Mouse (Mus musculus) thymus, postnatal 0 days (tissue): Measurements from ENCODE around the gene Rflnb. TPM values are rescaled to one million over a fixed set of nuclear protein-coding genes. Genes with fewer than 3 reads are reported as not detected.

ENCODE experiments used
- DNase-seq: peaks from one replicate; pipeline ENCODE4 v3.0.0-alpha.2; 2015; ENCODE audit warnings: low spot score
- polyA plus RNA-seq: library from polyadenylated mRNA; unstranded; fragments of >200 nt; fragmentation: Nextera tagmentation; extraction: Ambion mirVana; gene quantifications from 2 replicates; pipeline ENCODE4 v1.2.1, GENCODE M21; 2015

The Rflnb gene
- polyA plus RNA-seq, 1 experiment from 2014 or later = 13.2 TPM

GRCm38 (mm10) chr11:75990965-75991835 is 36.4 kb downstream of the Rflnb start:
- no peak for DNase-seq

- no peak for DNase-seq
Measured at GRCm38 (mm10) chr11:75985948-75986347, 41.6 kb downstream of the Rflnb start.

GRCm38 (mm10) chr11:75984581-75984980 is 43.0 kb downstream of the Rflnb start:
- DNase-seq = no peak

GRCm38 (mm10) chr11:75983194-75983593 is 44.4 kb downstream of the Rflnb start:
- peak; percentile 73 for DNase-seq

GRCm38 (mm10) chr11:75980413-75980812 is 47.2 kb downstream of the Rflnb start:
- DNase-seq = peak; percentile 63

GRCm38 (mm10) chr11:75978051-75978450 is 49.5 kb downstream of the Rflnb start:
- DNase-seq = peak; percentile 84

- peak; percentile 92 for DNase-seq
Measured at GRCm38 (mm10) chr11:75976748-75977147, 50.8 kb downstream of the Rflnb start.

- no peak for DNase-seq
Measured at GRCm38 (mm10) chr11:75973988-75974387, 53.6 kb downstream of the Rflnb start.

GRCm38 (mm10) chr11:75972916-75973567 is 54.5 kb downstream of the Rflnb start:
- peak; percentile 18 for DNase-seq

- no peak for DNase-seq
Measured at GRCm38 (mm10) chr11:75972188-75972587, 55.4 kb downstream of the Rflnb start.

GRCm38 (mm10) chr11:75970629-75971028 is 57.0 kb downstream of the Rflnb start:
- no peak for DNase-seq

Other genes with a start within 250 kb of the Rflnb start
- 0.33 TPM in 2 replicates for gene Doc2b, start 231.7 kb downstream of the Rflnb start, polyA plus RNA-seq
- gene Rph3al, start 89.4 kb downstream of the Rflnb start, polyA plus RNA-seq = 4.2 and 4.3 TPM in 2 replicates
- 1.2 and 1.3 TPM in 2 replicates for gene 1700016K19Rik, start 27.9 kb downstream of the Rflnb start, polyA plus RNA-seq
- 52.8 and 53.8 TPM in 2 replicates for gene Vps53, start 151.9 kb upstream of the Rflnb start, polyA plus RNA-seq
- 13.9 and 16.6 TPM in 2 replicates for gene Fam57a, start 151.9 kb upstream of the Rflnb start, polyA plus RNA-seq
- gene Dbil5, start 189.8 kb upstream of the Rflnb start, polyA plus RNA-seq = 0.71 TPM in 1 of 2 replicates, not detected in the other
- gene Gemin4, start 189.9 kb upstream of the Rflnb start, polyA plus RNA-seq = 22.9 and 23.7 TPM in 2 replicates
- 24.5 and 26.6 TPM in 2 replicates for gene Mrm3, start 215.9 kb upstream of the Rflnb start, polyA plus RNA-seq
- gene Glod4, start 215.9 kb upstream of the Rflnb start, polyA plus RNA-seq = 105 and 108 TPM in 2 replicates